Mouse (Mus musculus) midbrain, postnatal 0 days (tissue): ENCODE measurements at regions not wholly inside any gene's neighbourhood (a gene's known extent, or its start where the extent isn't known, plus 50 kb on each side); places are given as distances from the start of the nearest gene placed in this dataset.

ENCODE experiments used
- ATAC-seq: fragments of 200-750 bp; cut with Nextera tagmentation; 2 replicates; pipeline ENCODE4 v1.8.0; 2017; ENCODE audit warnings: moderate number of reproducible peaks, mild to moderate bottlenecking, moderate TSS enrichment, moderate library complexity; ENCODE audit not compliant: low FRiP score
- DNase-seq: peaks from one replicate; pipeline ENCODE4 v3.0.0-alpha.2; 2015; ENCODE audit warnings: low spot score
- H3K27ac ChIP-seq: fragments of 300-500 bp; sonication (generic); 2 replicates; pipeline ENCODE4 v1.5.1; 2014; ENCODE audit warnings: low read depth, mild to moderate bottlenecking, low read length, mixed read lengths
- H3K27me3 ChIP-seq: fragments of 300-500 bp; sonication (generic); 2 replicates; pipeline ENCODE4 v1.6.1; 2014; ENCODE audit warnings: low read length, control low read depth, mixed read lengths; ENCODE audit not compliant: insufficient read depth
- H3K36me3 ChIP-seq: fragments of 300-500 bp; sonication (generic); 2 replicates; pipeline ENCODE4 v1.6.1; 2014; ENCODE audit warnings: low read length, control low read depth, mixed read lengths; ENCODE audit not compliant: insufficient read depth
- H3K4me1 ChIP-seq: fragments of 300-500 bp; sonication (generic); 2 replicates; pipeline ENCODE4 v1.6.1; 2014; ENCODE audit warnings: mild to moderate bottlenecking, control low read depth, antibody characterized with exemption, low read length, mixed read lengths; ENCODE audit not compliant: insufficient read depth
- H3K4me2 ChIP-seq: fragments of 300-500 bp; sonication (generic); 2 replicates; pipeline ENCODE4 v1.6.1; 2014; ENCODE audit warnings: low read depth, mild to moderate bottlenecking, low read length, mixed read lengths; ENCODE audit not compliant: poor library complexity, severe bottlenecking
- H3K4me3 ChIP-seq: fragments of 300-500 bp; sonication (generic); 2 replicates; pipeline ENCODE4 v1.5.1; 2014; ENCODE audit warnings: low read depth, mild to moderate bottlenecking, low read length, moderate library complexity
- H3K9ac ChIP-seq: fragments of 300-500 bp; sonication (generic); replicated peaks from 2 replicates; pipeline ENCODE4 v1.6.1; 2014; ENCODE audit warnings: mild to moderate bottlenecking, low read length, moderate library complexity, mixed read lengths; ENCODE audit not compliant: poor library complexity, severe bottlenecking
- H3K9me3 ChIP-seq: fragments of 300-500 bp; sonication (generic); 2 replicates; pipeline ENCODE4 v1.6.1; 2016; ENCODE audit warnings: low read length, control low read depth
- CTCF ChIP-seq: IDR thresholded peaks from 2 replicates; pipeline ENCODE4 v1.5.1; 2016; ENCODE audit warnings: antibody characterized with exemption, mild to moderate bottlenecking
- whole genome bisulfite sequencing: fragments of 180-500 bp; shearing (Covaris S2); extraction: QIAGEN DNeasy Blood & Tissue Kit; methylation state at CpG from one replicate; pipeline ENCODE4 v1.1.7; 2014; 5-methylcytosine and 5-hydroxymethylcytosine counted together

GRCm38 (mm10) chr2:145003509-145003908, 164.0 kb upstream of the Slc24a3 start:
- WGBS, result 86% methylated on average over 2 of the region's 2 CpGs
- no peak overlapping the region for H3K4me2 ChIP-seq
- H3K27me3 ChIP-seq, result no peaks in the 10 kb centered on the region
- TF ChIP-seq CTCF, result peak; percentile 17; the same call in 1 of the 2 replicates
- H3K4me1 ChIP-seq, result no peaks in the 10 kb centered on the region
- no peak for DNase-seq
- no peaks in the 10 kb centered on the region for H3K9me3 ChIP-seq
- no peak for ATAC-seq
- no peak overlapping the region for H3K4me3 ChIP-seq
- no peaks in the 10 kb centered on the region for H3K36me3 ChIP-seq
- no peak overlapping the region for H3K27ac ChIP-seq
- no peak overlapping the region for H3K9ac ChIP-seq

- H3K27ac ChIP-seq, result no peak overlapping the region
- DNase-seq (no peak), ATAC-seq (no peak)
- H3K4me1 ChIP-seq, result no peaks in the 10 kb centered on the region
- H3K36me3 ChIP-seq, result no peaks in the 10 kb centered on the region
- no peak overlapping the region for H3K9ac ChIP-seq
- H3K4me3 ChIP-seq, result no peak overlapping the region
- no peaks in the 10 kb centered on the region for H3K27me3 ChIP-seq
- no peak for TF ChIP-seq CTCF
- H3K9me3 ChIP-seq, result no peaks in the 10 kb centered on the region
- H3K4me2 ChIP-seq, result no peak overlapping the region
Observed at GRCm38 (mm10) chr2:145010674-145011073, 156.9 kb upstream of the Slc24a3 start.

- TF ChIP-seq CTCF, result no peak
- ATAC-seq (no peak), DNase-seq (no peak)
- H3K36me3 ChIP-seq, result no peaks in the 10 kb centered on the region
- H3K4me1 ChIP-seq, result no peaks in the 10 kb centered on the region
- no peaks in the 10 kb centered on the region for H3K27me3 ChIP-seq
- no peak overlapping the region for H3K9ac ChIP-seq
- no peak overlapping the region for H3K4me3 ChIP-seq
- WGBS, result 90% methylated on average over 4 of the region's 4 CpGs
- H3K4me2 ChIP-seq, result no peak overlapping the region
- H3K27ac ChIP-seq, result no peak overlapping the region
- no peaks in the 10 kb centered on the region for H3K9me3 ChIP-seq
Observed at GRCm38 (mm10) chr2:145011221-145011620, 156.3 kb upstream of the Slc24a3 start.

GRCm38 (mm10) chr2:145015951-145016350, 151.6 kb upstream of the Slc24a3 start:
- H3K9me3 ChIP-seq, result no peaks in the 10 kb centered on the region
- no peaks in the 10 kb centered on the region for H3K4me1 ChIP-seq
- H3K27me3 ChIP-seq, result no peaks in the 10 kb centered on the region
- H3K27ac ChIP-seq, result no peak overlapping the region
- no peak overlapping the region for H3K4me3 ChIP-seq
- TF ChIP-seq CTCF, result no peak
- no peaks in the 10 kb centered on the region for H3K36me3 ChIP-seq
- no peak for ATAC-seq
- no peak overlapping the region for H3K9ac ChIP-seq
- no peak for DNase-seq
- 68% methylated on average over 5 of the region's 5 CpGs for WGBS
- no peak overlapping the region for H3K4me2 ChIP-seq

GRCm38 (mm10) chr2:145016939-145017338, 150.6 kb upstream of the Slc24a3 start:
- Histone ChIP-seq H3K9ac (no peak overlapping the region), H3K4me1 (no peaks in the 10 kb centered on the region), H3K9me3 (no peaks in the 10 kb centered on the region), H3K36me3 (no peaks in the 10 kb centered on the region), H3K27me3 (no peaks in the 10 kb centered on the region), H3K27ac (no peak overlapping the region), H3K4me2 (no peak overlapping the region), H3K4me3 (no peak overlapping the region)
- no peak for TF ChIP-seq CTCF
- no peak for DNase-seq
- no peak for ATAC-seq

- ATAC-seq (no peak), DNase-seq (no peak)
- Histone ChIP-seq H3K9me3 (no peaks in the 10 kb centered on the region), H3K4me2 (no peak overlapping the region), H3K36me3 (no peaks in the 10 kb centered on the region), H3K27ac (no peak overlapping the region), H3K4me1 (no peaks in the 10 kb centered on the region), H3K4me3 (no peak overlapping the region), H3K9ac (no peak overlapping the region), H3K27me3 (no peaks in the 10 kb centered on the region)
- WGBS, result 46% methylated on average over 2 of the region's 2 CpGs
- TF ChIP-seq CTCF, result no peak
Observed at GRCm38 (mm10) chr2:145017625-145018167, 149.9 kb upstream of the Slc24a3 start.
